In the genomic region with DNA sequence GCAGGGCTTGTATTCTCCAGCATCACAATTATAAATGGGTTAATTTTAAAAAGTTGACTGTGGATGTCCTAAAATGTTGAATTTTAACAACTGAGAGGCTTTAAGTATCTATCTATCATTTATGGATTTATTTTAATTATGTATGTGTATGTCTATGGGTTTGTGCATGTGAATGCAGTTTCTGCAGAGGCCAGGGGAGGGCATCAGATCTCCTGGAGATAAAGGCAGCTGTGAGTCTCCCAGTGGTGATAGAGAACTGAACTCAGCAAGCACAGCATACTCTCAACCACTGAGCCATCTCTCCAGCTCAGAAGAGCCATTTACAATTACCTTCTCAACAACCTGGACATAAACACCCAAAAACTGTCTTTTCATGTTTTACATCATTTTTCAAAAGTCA, we compare ENCODE assay signal across 14 mouse cellular contexts.
DNase-seq lines count a peak whose midpoint lies in the region; ATAC-seq and TF ChIP-seq lines count a peak whose summit lies in the region.
"Had no signal": no experiment of that assay in that cellular context is flagged by ENCODE, and none has a peak within 500 bp of the region (broad histone marks: within the 10 kb centered on the region; RNA-seq: fewer than 3 reads in every experiment).

No protein-coding gene starts in this region.

- TF ChIP-seq POLR2A in liver, adult 2 months (IDR thresholded peaks at IDR 0.05; ENCODE audit: extremely low read depth, insufficient read depth, low read length): no peak

- H3K27me3 ChIP-seq in liver, adult 2 months (ENCODE audit: control insufficient read depth, insufficient read depth, low read length): no peaks in the 10 kb centered on the region
- no peaks in the 10 kb centered on the region for H3K27me3 ChIP-seq in liver, embryonic 12.5 days (replicated peaks)
- H3K27me3 ChIP-seq in stomach, postnatal 0 days (ENCODE audit: control insufficient read depth, insufficient read depth, low read length): no peaks in the 10 kb centered on the region
- H3K27me3 ChIP-seq: embryonic facial prominence, embryonic 13.5 days had no signal

- no peaks in the 10 kb centered on the region for H3K4me1 ChIP-seq in liver, adult 2 months (ENCODE audit: control insufficient read depth, insufficient read depth, low read length)
- peaks cover 4% of the 10 kb centered on the region; the same call in 1 of the 2 replicates for H3K4me1 ChIP-seq in liver, embryonic 12.5 days
- no peaks in the 10 kb centered on the region for H3K4me1 ChIP-seq in stomach, postnatal 0 days (replicated peaks; ENCODE audit: control insufficient read depth, insufficient read depth)

- no peak overlapping the region for H3K9ac ChIP-seq in liver, adult 2 months (ENCODE audit: low read depth, low read length)
- no peak overlapping the region for H3K9ac ChIP-seq in liver, embryonic 12.5 days
- H3K9ac ChIP-seq in stomach, postnatal 0 days (ENCODE audit: low read length): no peak overlapping the region
- H3K9ac ChIP-seq: embryonic facial prominence, embryonic 13.5 days; limb, embryonic 13.5 days had no signal

- H3K4me3 ChIP-seq in liver, adult 2 months (ENCODE audit: insufficient read depth, low read depth, low read length): no peak overlapping the region
- no peak overlapping the region for H3K4me3 ChIP-seq in liver, embryonic 12.5 days
- H3K4me3 ChIP-seq in stomach, postnatal 0 days (ENCODE audit: low read depth, low read length): no peak overlapping the region
- H3K4me3 ChIP-seq: embryonic facial prominence, embryonic 13.5 days; limb, embryonic 13.5 days had no signal

- no peaks in the 10 kb centered on the region for H3K79me2 ChIP-seq in liver, adult 2 months (ENCODE audit: control insufficient read depth, insufficient read depth, low read length)

- intact Hi-C loops in gastrocnemius, postnatal 36 days (cut with DNase I): no loop called here

- H3K4me2 ChIP-seq in liver, embryonic 12.5 days: no peak overlapping the region
- H3K4me2 ChIP-seq in stomach, postnatal 0 days (replicated peaks; ENCODE audit: low read depth): no peak overlapping the region
- H3K4me2 ChIP-seq: embryonic facial prominence, embryonic 13.5 days; limb, embryonic 13.5 days had no signal

- TF ChIP-seq EP300 in stomach, postnatal 0 days (optimal IDR thresholded peaks at IDR 0.05): no peak

- no peak for ATAC-seq in CD4-positive, CD25-positive, alpha-beta regulatory T cell, adult 4 months
- ATAC-seq in liver, embryonic 12.5 days: no peak
- ATAC-seq in stomach, postnatal 0 days (ENCODE audit: low FRiP score, low TSS enrichment): no peak
- ATAC-seq: forebrain, embryonic 16.5 days; hindbrain, embryonic 16.5 days had no signal

- no peaks in the 10 kb centered on the region for H3K36me3 ChIP-seq in liver, adult 2 months (ENCODE audit: control insufficient read depth, insufficient read depth, low read length)
- H3K36me3 ChIP-seq in liver, embryonic 12.5 days: no peaks in the 10 kb centered on the region
- H3K36me3 ChIP-seq in stomach, postnatal 0 days (ENCODE audit: control insufficient read depth, insufficient read depth, low read length): no peaks in the 10 kb centered on the region
- H3K36me3 ChIP-seq: embryonic facial prominence, embryonic 13.5 days; limb, embryonic 13.5 days had no signal

- no peak overlapping the region for H3K27ac ChIP-seq in liver, adult 2 months (replicated peaks; ENCODE audit: insufficient read depth, low read depth, low read length)
- H3K27ac ChIP-seq in liver, embryonic 12.5 days: no peak overlapping the region
- no peak overlapping the region for H3K27ac ChIP-seq in stomach, postnatal 0 days (replicated peaks)
- H3K27ac ChIP-seq: limb, embryonic 13.5 days had no signal

- H3K9me3 ChIP-seq in liver, embryonic 12.5 days (replicated peaks): no peaks in the 10 kb centered on the region
- H3K9me3 ChIP-seq in stomach, postnatal 0 days (ENCODE audit: control insufficient read depth, low read length): no peaks in the 10 kb centered on the region
- H3K9me3 ChIP-seq: embryonic facial prominence, embryonic 13.5 days; limb, embryonic 13.5 days had no signal

- TF ChIP-seq CTCF in liver, adult 2 months (IDR thresholded peaks at IDR 0.05; ENCODE audit: low read depth, low read length): peak; percentile 5; the same call in 1 of the 2 replicates
- peak; percentile 43 for TF ChIP-seq CTCF in stomach, postnatal 0 days (IDR thresholded peaks at IDR 0.05; ENCODE audit: low read depth)

- peak; percentile 5 for DNase-seq in CD4-positive, CD25-positive, alpha-beta regulatory T cell, adult 2 months (ENCODE audit: low read depth, low spot score)
- no peak for DNase-seq in liver, adult 2 months (ENCODE audit: extremely low read depth, low read depth, low spot score)
- peak; percentile 18 for DNase-seq in T-cell, adult 2 months (ENCODE audit: low spot score)
- DNase-seq in stomach, postnatal 0 days (ENCODE audit: low spot score): no peak
- DNase-seq in urinary bladder, postnatal 36 days (ENCODE audit: low spot score in 2 of 2): no peak
- DNase-seq in gastrocnemius, postnatal 36 days: no peak
- DNase-seq: cerebellum, postnatal 14 days; lung, postnatal 4 days had no signal

Comparison
In these comparisons a context has a peak if more than half of its experiments do, and no peak if none do; other contexts are left out.
1. DNase-seq: peak in CD4-positive, CD25-positive, alpha-beta regulatory T cell, adult 2 months (single experiment) and T-cell, adult 2 months (single experiment); none in liver, adult 2 months (single experiment), stomach, postnatal 0 days (single experiment), urinary bladder, postnatal 36 days (0 of 2) and gastrocnemius, postnatal 36 days (0 of 2).